Mouse (Mus musculus) limb, embryonic 14.5 days (tissue): ENCODE measurements around the gene Car5a. TPM values are rescaled to one million over a fixed set of nuclear protein-coding genes. Genes with fewer than 3 reads are reported as not detected.

ENCODE experiments used
- ATAC-seq: fragments of 200-750 bp; cut with Nextera tagmentation; 2 replicates; pipeline ENCODE4 v1.8.0; 2017; ENCODE audit warnings: low read depth, moderate number of reproducible peaks, moderate TSS enrichment; ENCODE audit not compliant: low FRiP score
- DNase-seq: peaks from one replicate; pipeline ENCODE4 v3.0.0-alpha.2; 2015; ENCODE audit warnings: low spot score
- H3K27ac ChIP-seq: fragments of 300-500 bp; sonication (generic); replicated peaks from 2 replicates; pipeline ENCODE4 v1.5.1; 2014; ENCODE audit warnings: low read depth, mild to moderate bottlenecking, low read length, moderate library complexity, mixed read lengths
- H3K27me3 ChIP-seq: fragments of 300-500 bp; sonication (generic); 2 replicates; pipeline ENCODE4 v1.6.1; 2014; ENCODE audit warnings: low read length, mixed read lengths; ENCODE audit not compliant: control insufficient read depth, insufficient read depth
- H3K36me3 ChIP-seq: fragments of 300-500 bp; sonication (generic); 2 replicates; pipeline ENCODE4 v1.6.1; 2014; ENCODE audit warnings: mild to moderate bottlenecking, low read length, moderate library complexity, mixed read lengths; ENCODE audit not compliant: control insufficient read depth, insufficient read depth
- H3K4me1 ChIP-seq: fragments of 300-500 bp; sonication (generic); 2 replicates; pipeline ENCODE4 v1.6.1; 2014; ENCODE audit warnings: antibody characterized with exemption, low read length, mixed read lengths; ENCODE audit not compliant: control insufficient read depth, insufficient read depth
- H3K4me2 ChIP-seq: fragments of 300-500 bp; sonication (generic); replicated peaks from 2 replicates; pipeline ENCODE4 v1.6.1; 2014; ENCODE audit warnings: low read depth, mild to moderate bottlenecking, low read length, moderate library complexity; ENCODE audit not compliant: severe bottlenecking
- H3K4me3 ChIP-seq: fragments of 300-500 bp; sonication (generic); replicated peaks from 2 replicates; pipeline ENCODE4 v1.5.1; 2014; ENCODE audit warnings: low read length
- H3K9ac ChIP-seq: fragments of 300-500 bp; sonication (generic); 2 replicates; pipeline ENCODE4 v1.6.1; 2014; ENCODE audit warnings: mild to moderate bottlenecking, low read depth, low read length, moderate library complexity; ENCODE audit not compliant: severe bottlenecking
- H3K9me3 ChIP-seq: fragments of 300-500 bp; sonication (generic); 2 replicates; pipeline ENCODE4 v1.6.1; 2016; ENCODE audit warnings: low read length; ENCODE audit not compliant: control insufficient read depth
- POLR2A ChIP-seq: fragments of 200-500 bp; IDR thresholded peaks from 2 replicates; pipeline ENCODE4 v1.8.0; 2012; ENCODE audit warnings: inconsistent platforms, mild to moderate bottlenecking, moderate library complexity, borderline replicate concordance; ENCODE audit not compliant: insufficient read depth, insufficient read length; ENCODE audit errors: extremely low read depth
- WGBS: fragments of 180-500 bp; shearing (Covaris S2); extraction: QIAGEN DNeasy Blood & Tissue Kit; methylation state at CpG from one replicate; pipeline ENCODE4 v1.1.7; 2014; 5-methylcytosine and 5-hydroxymethylcytosine counted together
- polyA plus RNA-seq, 2 experiments: library from polyadenylated mRNA; depleted of rRNA in 1 of 2; stranded (reverse) in 1 of 2; unstranded in 1 of 2; fragments of >200 nt; fragmentation: Nextera tagmentation in 1 of 2; extraction: Ambion mirVana in 1 of 2; gene quantifications; 2 replicates each; pipeline versions ENCODE4 v1.2.1 to v1.2.3; 2012 to 2014

The Car5a gene
- polyA plus RNA-seq, 2 experiments: not detected

- TF ChIP-seq POLR2A: no peak
- Histone ChIP-seq H3K27me3 (no peaks in the 10 kb centered on the region), H3K4me3 (no peak overlapping the region), H3K36me3 (no peaks in the 10 kb centered on the region), H3K9ac (no peak overlapping the region), H3K9me3 (no peaks in the 10 kb centered on the region), H3K4me1 (peaks cover 9% of the 10 kb centered on the region), H3K4me2 (no peak overlapping the region), H3K27ac (no peak overlapping the region)
- 11% methylated on average over 2 of the region's 2 CpGs for WGBS
- ATAC-seq (no peak), DNase-seq (no peak)
Observed at GRCm38 (mm10) chr8:121943057-121943540, 1.6 kb downstream of the Car5a start.

GRCm38 (mm10) chr8:121938732-121939131 lies 6.0 kb downstream of the Car5a start:
- H3K27ac ChIP-seq: no peak overlapping the region
- no peak overlapping the region for H3K4me2 ChIP-seq
- H3K27me3 ChIP-seq: no peaks in the 10 kb centered on the region
- H3K36me3 ChIP-seq: no peaks in the 10 kb centered on the region
- ATAC-seq (no peak), DNase-seq (no peak)
- no peak for TF ChIP-seq POLR2A
- H3K4me1 ChIP-seq: 0 out of 2 replicates have a peak, but pooled peaks cover 2% of the 10 kb centered on the region
- WGBS: 82% methylated on average over 7 of the region's 7 CpGs
- H3K9me3 ChIP-seq: no peaks in the 10 kb centered on the region
- no peak overlapping the region for H3K4me3 ChIP-seq
- H3K9ac ChIP-seq: no peak overlapping the region

GRCm38 (mm10) chr8:121936391-121936790 lies 8.3 kb downstream of the Car5a start:
- no peak for TF ChIP-seq POLR2A
- Histone ChIP-seq H3K36me3 (no peaks in the 10 kb centered on the region), H3K27ac (no peak overlapping the region), H3K9me3 (no peaks in the 10 kb centered on the region), H3K9ac (no peak overlapping the region), H3K27me3 (no peaks in the 10 kb centered on the region), H3K4me2 (no peak overlapping the region), H3K4me1 (0 out of 2 replicates have a peak, but pooled peaks cover 2% of the 10 kb centered on the region), H3K4me3 (no peak overlapping the region)
- WGBS: 49% methylated on average over 14 of the region's 14 CpGs
- ATAC-seq: no peak
- DNase-seq: no peak

- no peaks in the 10 kb centered on the region for H3K27me3 ChIP-seq
- 0 out of 2 replicates have a peak, but pooled peaks cover 2% of the 10 kb centered on the region for H3K4me1 ChIP-seq
- no peaks in the 10 kb centered on the region for H3K36me3 ChIP-seq
- DNase-seq (peak; percentile 51), ATAC-seq (no peak)
- 0 out of 2 replicates have a peak overlapping the region, but pooled peaks have one; percentile 13 for H3K27ac ChIP-seq
- H3K4me2 ChIP-seq: no peak overlapping the region
- no peaks in the 10 kb centered on the region for H3K9me3 ChIP-seq
- TF ChIP-seq POLR2A: no peak
- H3K4me3 ChIP-seq: no peak overlapping the region
- H3K9ac ChIP-seq: no peak overlapping the region
- 48% methylated on average over 12 of the region's 12 CpGs for WGBS
Observed at GRCm38 (mm10) chr8:121935341-121936294, 9.1 kb downstream of the Car5a start.

GRCm38 (mm10) chr8:121934923-121935322 lies 9.8 kb downstream of the Car5a start:
- TF ChIP-seq POLR2A: no peak
- Histone ChIP-seq H3K27ac (0 out of 2 replicates have a peak overlapping the region, but pooled peaks have one; percentile 8), H3K4me1 (0 out of 2 replicates have a peak, but pooled peaks cover 2% of the 10 kb centered on the region), H3K27me3 (no peaks in the 10 kb centered on the region), H3K4me2 (no peak overlapping the region), H3K36me3 (no peaks in the 10 kb centered on the region), H3K4me3 (no peak overlapping the region), H3K9ac (no peak overlapping the region), H3K9me3 (no peaks in the 10 kb centered on the region)
- DNase-seq (no peak), ATAC-seq (no peak)
